Mouse (Mus musculus): ENCODE data around the gene Dhx57. TPM values are rescaled to one million over a fixed set of nuclear protein-coding genes. Genes with fewer than 3 reads are reported as not detected.
A peak's percentile ranks its signal among the peaks of the same experiment; 100 is the strongest.

The Dhx57 gene
- total RNA-seq, 2 experiments from 2014 or later = 2.0 to 7.7 TPM

- peak; percentile 66 for ATAC-seq (replicated peaks; ENCODE audit: low FRiP score, poor library complexity, severe bottlenecking)
These were observed 84.0 kb downstream of the Dhx57 start for GRCm38 (mm10) chr17:80206301-80206670.

GRCm38 (mm10) chr17:80205657-80206056 lies 84.6 kb downstream of the Dhx57 start:
- no peak for ATAC-seq (replicated peaks; ENCODE audit: low FRiP score, poor library complexity, severe bottlenecking)

- no peak for ATAC-seq (replicated peaks; ENCODE audit: low FRiP score, poor library complexity, severe bottlenecking)
These were observed 91.0 kb downstream of the Dhx57 start for GRCm38 (mm10) chr17:80199160-80199778.

GRCm38 (mm10) chr17:80193075-80193474 lies 97.2 kb downstream of the Dhx57 start:
- ATAC-seq (replicated peaks; ENCODE audit: low FRiP score, poor library complexity, severe bottlenecking) = peak; percentile 35; the same call in 1 of the 2 replicates

Other genes starting within 250 kb of the Dhx57 start
- gene Hnrnpll, start 228.1 kb downstream of the Dhx57 start, total RNA-seq (2015; ENCODE audit: low replicate concordance) = 32.6 and 37.1 TPM in 2 replicates
- gene Hnrnpll, start 228.1 kb downstream of the Dhx57 start, total RNA-seq (2017; ENCODE audit: low replicate concordance) = 24.6 and 31.1 TPM in 2 replicates
- 2.1 and 7.5 TPM in 2 replicates for gene Galm, start 163.0 kb downstream of the Dhx57 start, total RNA-seq (2015; ENCODE audit: low replicate concordance)
- 0.84 and 1.7 TPM in 2 replicates for gene Galm, start 163.0 kb downstream of the Dhx57 start, total RNA-seq (2017; ENCODE audit: low replicate concordance)
- gene Srsf7, start 83.2 kb downstream of the Dhx57 start, total RNA-seq (2015; ENCODE audit: low replicate concordance) = 90.1 and 116 TPM in 2 replicates
- gene Srsf7, start 83.2 kb downstream of the Dhx57 start, total RNA-seq (2017; ENCODE audit: low replicate concordance) = 89.8 and 90.9 TPM in 2 replicates
- not detected in 2 replicates for gene Ttc39d, start 83.0 kb downstream of the Dhx57 start, total RNA-seq (2015; ENCODE audit: low replicate concordance)
- not detected in 2 replicates for gene Ttc39d, start 83.0 kb downstream of the Dhx57 start, total RNA-seq (2017; ENCODE audit: low replicate concordance)
- 2.9 and 5.6 TPM in 2 replicates for gene Gemin6, start 66.0 kb downstream of the Dhx57 start, total RNA-seq (2015; ENCODE audit: low replicate concordance)
- 1.8 and 12.3 TPM in 2 replicates for gene Gemin6, start 66.0 kb downstream of the Dhx57 start, total RNA-seq (2017; ENCODE audit: low replicate concordance)
- gene Morn2, start 273 bp downstream of the Dhx57 start, total RNA-seq (2015; ENCODE audit: low replicate concordance) = not detected in 2 replicates
- gene Morn2, start 273 bp downstream of the Dhx57 start, total RNA-seq (2017; ENCODE audit: low replicate concordance) = 3.3 TPM in 1 of 2 replicates, not detected in the other
- gene Arhgef33, start 16.9 kb upstream of the Dhx57 start, total RNA-seq (2015; ENCODE audit: low replicate concordance) = not detected in 2 replicates
- gene Arhgef33, start 16.9 kb upstream of the Dhx57 start, total RNA-seq (2017; ENCODE audit: low replicate concordance) = not detected in 2 replicates
- gene Gm10190, start 83.1 kb upstream of the Dhx57 start, total RNA-seq (2015; ENCODE audit: low replicate concordance) = not detected in 2 replicates
- gene Gm10190, start 83.1 kb upstream of the Dhx57 start, total RNA-seq (2017; ENCODE audit: low replicate concordance) = not detected in 2 replicates
- 6.5 and 10.7 TPM in 2 replicates for gene Sos1, start 190.0 kb upstream of the Dhx57 start, total RNA-seq (2015; ENCODE audit: low replicate concordance)
- gene Sos1, start 190.0 kb upstream of the Dhx57 start, total RNA-seq (2017; ENCODE audit: low replicate concordance) = 3.9 and 4.1 TPM in 2 replicates